Mouse (Mus musculus) heart, adult 2 months (tissue): ENCODE results near the gene Hoga1.

Source experiments
- CTCF ChIP-seq: fragments of 200-600 bp; IDR thresholded peaks from 2 replicates; pipeline ENCODE4 v1.8.1; 2022; ENCODE audit warnings: antibody characterized with exemption, mild to moderate bottlenecking, moderate library complexity
- EP300 ChIP-seq: fragments of 200-500 bp; IDR thresholded peaks from 2 replicates; pipeline ENCODE4 v1.6.1; 2011; ENCODE audit warnings: low read depth, low read length, control low read depth; ENCODE audit not compliant: insufficient read depth
- POLR2A ChIP-seq: fragments of 200-500 bp; IDR thresholded peaks from 2 replicates; pipeline ENCODE4 v1.6.1; 2011; ENCODE audit warnings: mild to moderate bottlenecking, low read depth, low read length, control low read depth; ENCODE audit not compliant: insufficient read depth

DNA sequence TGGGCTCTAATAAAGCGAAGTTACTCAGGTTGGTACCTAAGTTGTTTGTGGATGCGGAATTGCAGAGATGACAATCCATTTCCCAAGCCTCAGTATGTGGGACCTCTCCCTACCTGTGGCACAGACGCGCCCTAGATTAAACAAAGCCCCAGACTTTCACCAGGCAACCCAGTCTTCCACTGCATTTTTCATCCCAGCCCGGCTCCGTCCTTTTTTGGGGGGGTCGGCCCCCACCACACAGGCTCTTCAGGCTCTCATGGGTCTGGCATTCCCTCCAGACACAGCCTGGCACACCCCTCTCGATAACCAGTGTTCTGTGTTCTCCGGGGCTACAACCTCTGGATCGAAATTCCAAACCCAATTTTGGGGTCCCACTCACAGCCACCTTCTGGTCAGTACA lies 40.3 kb downstream of the Hoga1 start:
- TF ChIP-seq CTCF (no peak), EP300 (no peak), POLR2A (no peak)
